ENCODE assay signal across 10 mouse cellular contexts in genomic region chr3:89321183-89322130, GRCm38 (mm10). TPM values are rescaled to one million over a fixed set of nuclear protein-coding genes. Genes with fewer than 3 reads are reported as not detected.
A peak's percentile ranks its signal among the peaks of the same experiment; 100 is the strongest.
DNase-seq lines count a peak whose midpoint lies in the region; ATAC-seq and TF ChIP-seq lines count a peak whose summit lies in the region.
"Had no signal": no experiment of that assay in that cellular context is flagged by ENCODE, and none has a peak within 500 bp of the region (broad histone marks: within the 10 kb centered on the region; RNA-seq: fewer than 3 reads in every experiment).

No protein-coding gene starts in this region.

- H3K27ac ChIP-seq in spleen, adult 2 months (ENCODE audit: insufficient read depth, low read length): no peak overlapping the region
- no peak overlapping the region for H3K27ac ChIP-seq in liver, embryonic 11.5 days (ENCODE audit: low read depth, low read length)

- ATAC-seq in granulocyte monocyte progenitor cell, adult 5-6 weeks (replicated peaks; ENCODE audit: poor library complexity, severe bottlenecking): 0 out of 2 replicates have a peak, but pooled peaks have one; percentile 8
- no peak for ATAC-seq in liver, embryonic 11.5 days (replicated peaks; ENCODE audit: low FRiP score)

- H3K9ac ChIP-seq in liver, embryonic 11.5 days (ENCODE audit: low read depth, low read length): no peak overlapping the region

- H3K4me2 ChIP-seq in liver, embryonic 11.5 days: peak overlapping the region; percentile 89

- H3K9me3 ChIP-seq in liver, embryonic 11.5 days (ENCODE audit: control insufficient read depth, low read length): no peaks in the 10 kb centered on the region

- peak; percentile 46 to 52 for DNase-seq in cerebellum, postnatal 10 days
- DNase-seq in cerebellum, postnatal 36 days: no peak
- DNase-seq in spleen, adult 2 months (ENCODE audit: low read depth in 1 of 2, low spot score in 2 of 2): no peak
- no peak for DNase-seq in spleen, postnatal 14 days (ENCODE audit: low spot score in 2 of 2)
- DNase-seq in liver, embryonic 11.5 days (ENCODE audit: low spot score): no peak
- DNase-seq in right cerebral cortex, adult 2 months (ENCODE audit: low spot score in 2 of 2): peak; percentile 39 to 56
- DNase-seq in layer of hippocampus, adult 9-10 months (ENCODE audit: low spot score): no peak

- H3K27me3 ChIP-seq in spleen, adult 2 months (ENCODE audit: control insufficient read depth, insufficient read depth, low read length): peaks cover 38% of the 10 kb centered on the region
- H3K27me3 ChIP-seq in liver, embryonic 11.5 days (replicated peaks; ENCODE audit: control insufficient read depth, insufficient read depth, low read length): peaks cover 76% of the 10 kb centered on the region

- H3K4me1 ChIP-seq in spleen, adult 2 months (ENCODE audit: control insufficient read depth, insufficient read depth, insufficient read length): peaks cover 22% of the 10 kb centered on the region
- peaks cover 32% of the 10 kb centered on the region for H3K4me1 ChIP-seq in liver, embryonic 11.5 days (replicated peaks; ENCODE audit: control insufficient read depth, insufficient read depth, low read length)

- H3K36me3 ChIP-seq in spleen, adult 2 months (ENCODE audit: control insufficient read depth, insufficient read depth, low read length): no peaks in the 10 kb centered on the region
- no peaks in the 10 kb centered on the region for H3K36me3 ChIP-seq in liver, embryonic 11.5 days (ENCODE audit: control insufficient read depth, insufficient read depth, low read length)
- H3K36me3 ChIP-seq: G1E had no signal

- WGBS in spleen, adult 2 months: 2% methylated on average over 66 of the region's 66 CpGs
- WGBS in liver, embryonic 11.5 days: under 1% methylated on average over 65 of the region's 66 CpGs

- no peak for TF ChIP-seq POLR2A in spleen, adult 2 months (IDR thresholded peaks at IDR 0.05; ENCODE audit: low read depth, low read length)

- TF ChIP-seq CTCF in spleen, adult 2 months (IDR thresholded peaks at IDR 0.05; ENCODE audit: extremely low read depth, insufficient read depth, insufficient read length, insufficient replicate concordance): no peak

- peak overlapping the region; percentile 17; the same call in 1 of the 2 replicates for H3K4me3 ChIP-seq in spleen, adult 2 months (ENCODE audit: extremely low read depth, insufficient read depth, insufficient read length)
- H3K4me3 ChIP-seq in liver, embryonic 11.5 days (ENCODE audit: low read depth, low read length): peak overlapping the region; percentile 63

RNA-seq across cellular contexts. Expression of gene Efna3, which starts 1.3 kb away (rescaled TPM):
- not detected in 2 replicates for polyA plus RNA-seq in spleen, adult 2 months (2012; rRNA removed)
- not detected in 2 replicates for total RNA-seq in granulocyte monocyte progenitor cell, adult 5-6 weeks (2014; fragmentation: Nextera tagmentation)
- total RNA-seq in granulocyte monocyte progenitor cell, adult 5-6 weeks (2017): not detected in 2 replicates
- polyA plus RNA-seq in liver, embryonic 11.5 days (2014; fragmentation: Nextera tagmentation; extraction: Ambion mirVana): 2.1 and 3.9 TPM in 2 replicates
- total RNA-seq: G1E; heart, adult 18-20 months had no signal
- polyA plus RNA-seq: G1E had no signal

RNA-seq across cellular contexts. Expression of gene Efna4, which starts 16.4 kb away (rescaled TPM):
- polyA plus RNA-seq in spleen, adult 2 months (2012; rRNA removed): 0.62 and 1.5 TPM in 2 replicates
- total RNA-seq in granulocyte monocyte progenitor cell, adult 5-6 weeks (2014; fragmentation: Nextera tagmentation): 0.66 and 2.1 TPM in 2 replicates
- total RNA-seq in granulocyte monocyte progenitor cell, adult 5-6 weeks (2017): not detected in 2 replicates
- 6.5 and 6.9 TPM in 2 replicates for polyA plus RNA-seq in liver, embryonic 11.5 days (2014; fragmentation: Nextera tagmentation; extraction: Ambion mirVana)
- total RNA-seq: G1E had no signal
- polyA plus RNA-seq: G1E had no signal

RNA-seq across cellular contexts. Expression of gene Adam15, which starts 28.3 kb away (rescaled TPM):
- polyA plus RNA-seq in spleen, adult 2 months (2012; rRNA removed): 49.6 and 62.0 TPM in 2 replicates
- 42.7 and 80.7 TPM in 2 replicates for total RNA-seq in granulocyte monocyte progenitor cell, adult 5-6 weeks (2014; fragmentation: Nextera tagmentation)
- 34.8 and 44.8 TPM in 2 replicates for total RNA-seq in granulocyte monocyte progenitor cell, adult 5-6 weeks (2017)
- 19.5 and 23.2 TPM in 2 replicates for polyA plus RNA-seq in liver, embryonic 11.5 days (2014; fragmentation: Nextera tagmentation; extraction: Ambion mirVana)

RNA-seq across cellular contexts. Expression of gene Dcst2, which starts 40.3 kb away (rescaled TPM):
- 0.15 and 0.43 TPM in 2 replicates for polyA plus RNA-seq in spleen, adult 2 months (2012; rRNA removed)
- not detected in 2 replicates for total RNA-seq in granulocyte monocyte progenitor cell, adult 5-6 weeks (2014; fragmentation: Nextera tagmentation)
- total RNA-seq in granulocyte monocyte progenitor cell, adult 5-6 weeks (2017): not detected in 2 replicates
- 0.10 TPM in 1 of 2 replicates, not detected in the other for polyA plus RNA-seq in liver, embryonic 11.5 days (2014; fragmentation: Nextera tagmentation; extraction: Ambion mirVana)
- total RNA-seq: G1E; heart, adult 18-20 months had no signal
- polyA plus RNA-seq: G1E had no signal

RNA-seq across cellular contexts. Expression of gene Efna1, which starts 40.5 kb away (rescaled TPM):
- polyA plus RNA-seq in spleen, adult 2 months (2012; rRNA removed): 5.3 and 5.9 TPM in 2 replicates
- total RNA-seq in granulocyte monocyte progenitor cell, adult 5-6 weeks (2014; fragmentation: Nextera tagmentation): not detected in 2 replicates
- total RNA-seq in granulocyte monocyte progenitor cell, adult 5-6 weeks (2017): not detected in 2 replicates
- 11.4 and 11.8 TPM in 2 replicates for polyA plus RNA-seq in liver, embryonic 11.5 days (2014; fragmentation: Nextera tagmentation; extraction: Ambion mirVana)
- polyA plus RNA-seq: G1E had no signal

Comparison
In these comparisons a context has a peak if more than half of its experiments do, and no peak if none do; other contexts are left out.
1. DNase-seq: peak in cerebellum, postnatal 10 days (2 of 2) and right cerebral cortex, adult 2 months (2 of 2); none in cerebellum, postnatal 36 days (0 of 2), spleen, adult 2 months (0 of 2), spleen, postnatal 14 days (0 of 2), liver, embryonic 11.5 days (single experiment) and layer of hippocampus, adult 9-10 months (single experiment).